Mouse (Mus musculus) erythroblast, embryonic 14.5 days (primary cell): ENCODE data around the gene Tbx10.

Experiments
- GATA1 ChIP-seq: IDR thresholded peaks from 2 replicates; pipeline ENCODE4 v1.6.1; 2012; ENCODE audit warnings: low read length, inconsistent platforms, mixed read lengths
- TAL1 ChIP-seq: IDR thresholded peaks from 3 replicates; pipeline ENCODE4 v1.6.1; 2012; ENCODE audit warnings: low read length, inconsistent platforms, mixed read lengths

- TF ChIP-seq GATA1 (no peak), TAL1 (no peak)
Observed at GRCm38 (mm10) chr19:3996747-3997146, 4.2 kb downstream of the Tbx10 start.
